Mouse (Mus musculus): ENCODE data around the gene Gm42742.

DNA sequence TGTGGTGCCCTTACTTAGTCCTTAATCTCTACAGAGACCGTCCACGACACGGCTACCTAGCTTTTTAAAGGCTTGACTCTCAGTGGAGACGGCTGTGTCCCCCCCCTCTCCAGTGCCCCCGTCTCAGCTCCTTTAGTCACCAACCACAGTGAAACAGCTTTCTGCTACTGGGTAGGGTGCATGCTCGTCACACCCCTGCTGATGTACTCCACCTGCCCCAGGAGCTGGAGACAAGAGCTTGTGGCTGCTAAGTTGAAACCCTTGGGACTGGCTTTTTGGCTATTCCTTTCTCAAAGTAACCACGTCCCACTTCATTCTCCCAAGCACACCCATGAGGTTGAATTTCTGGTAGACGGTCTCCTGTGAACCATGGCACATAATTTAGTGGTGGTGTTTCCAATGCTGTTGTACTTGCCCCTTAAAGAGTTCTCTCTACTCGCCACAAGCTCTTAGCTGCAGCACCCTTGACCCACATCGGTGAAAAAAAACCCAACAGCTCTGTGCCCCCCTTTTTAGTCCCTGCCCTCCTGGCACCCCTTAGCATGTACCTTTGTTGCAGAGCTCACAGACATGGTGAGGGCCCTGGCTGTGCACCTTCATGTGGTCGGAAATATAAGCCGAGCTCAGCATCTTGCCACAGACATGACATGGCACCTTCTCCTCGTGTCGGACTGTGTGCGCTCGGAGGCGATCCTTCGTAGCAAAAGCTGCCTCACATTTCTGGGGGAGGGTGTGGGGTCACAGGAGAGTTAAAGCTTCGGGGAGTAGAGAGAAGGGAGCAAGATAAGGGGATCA lies 3.2 kb upstream of the Gm42742 start:
- TF ChIP-seq POLR2A (IDR thresholded peaks at IDR 0.05; ENCODE audit: insufficient read length, low read depth) (no peak), MYOD1 (IDR thresholded peaks at IDR 0.05; ENCODE audit: control insufficient read depth in 1 of 3, insufficient read length in 2 of 3, low read depth in 2 of 3) (no peak), CEBPB (IDR thresholded peaks at IDR 0.05; ENCODE audit: insufficient read depth, poor library complexity, severe bottlenecking) (no peak), MAX (IDR thresholded peaks at IDR 0.05; ENCODE audit: low read depth) (no peak), POLR2AphosphoS2 (IDR thresholded peaks at IDR 0.05; ENCODE audit: insufficient read length, low read depth) (peak; percentile 61), E2F4 (IDR thresholded peaks at IDR 0.05; ENCODE audit: insufficient read depth) (no peak), TCF12 (IDR thresholded peaks at IDR 0.05; ENCODE audit: insufficient read depth, poor library complexity, severe bottlenecking) (no peak), USF1 (IDR thresholded peaks at IDR 0.05; ENCODE audit: low read depth) (no peak)

Measured in myocyte (in vitro differentiated cells).